Mouse (Mus musculus): Measurements from ENCODE around the gene Sspn. TPM values are rescaled to one million over a fixed set of nuclear protein-coding genes. Genes with fewer than 3 reads are reported as not detected.

Gene Sspn
- polyA plus RNA-seq, 1 experiment from 2014 or later: 4.5 TPM

GRCm38 (mm10) chr6:145906096-145906890 lies 25.1 kb upstream of the Sspn start:
- no peaks in the 10 kb centered on the region for H3K4me1 ChIP-seq
- 74% methylated on average over 7 of the region's 7 CpGs for WGBS
- H3K9ac ChIP-seq: no peak overlapping the region
- no peak for ATAC-seq (replicated peaks)
- H3K4me3 ChIP-seq: no peak overlapping the region
- H3K4me2 ChIP-seq: no peak overlapping the region
- no peak overlapping the region for H3K27ac ChIP-seq
- H3K9me3 ChIP-seq: no peaks in the 10 kb centered on the region
- no peaks in the 10 kb centered on the region for H3K36me3 ChIP-seq (replicated peaks)
- no peaks in the 10 kb centered on the region for H3K27me3 ChIP-seq (replicated peaks)

- no peak for ATAC-seq (replicated peaks)
- Histone ChIP-seq H3K9ac (no peak overlapping the region), H3K4me2 (no peak overlapping the region), H3K4me1 (no peaks in the 10 kb centered on the region), H3K27me3 (replicated peaks) (no peaks in the 10 kb centered on the region), H3K9me3 (no peaks in the 10 kb centered on the region), H3K4me3 (no peak overlapping the region), H3K27ac (no peak overlapping the region), H3K36me3 (replicated peaks) (no peaks in the 10 kb centered on the region)
- 76% methylated on average over 4 of the region's 4 CpGs for WGBS
Measured at GRCm38 (mm10) chr6:145909943-145910342, 21.5 kb upstream of the Sspn start.

GRCm38 (mm10) chr6:145910469-145911426 lies 20.7 kb upstream of the Sspn start:
- ATAC-seq (replicated peaks): no peak
- Histone ChIP-seq H3K36me3 (replicated peaks) (no peaks in the 10 kb centered on the region), H3K27ac (no peak overlapping the region), H3K4me3 (no peak overlapping the region), H3K4me2 (no peak overlapping the region), H3K9ac (no peak overlapping the region), H3K9me3 (no peaks in the 10 kb centered on the region), H3K27me3 (replicated peaks) (no peaks in the 10 kb centered on the region), H3K4me1 (no peaks in the 10 kb centered on the region)
- WGBS: 59% methylated on average over 3 of the region's 3 CpGs

GRCm38 (mm10) chr6:145912232-145912631 lies 19.2 kb upstream of the Sspn start:
- Histone ChIP-seq H3K9ac (no peak overlapping the region), H3K27me3 (replicated peaks) (no peaks in the 10 kb centered on the region), H3K9me3 (no peaks in the 10 kb centered on the region), H3K36me3 (replicated peaks) (no peaks in the 10 kb centered on the region), H3K4me1 (no peaks in the 10 kb centered on the region), H3K27ac (no peak overlapping the region), H3K4me3 (no peak overlapping the region), H3K4me2 (no peak overlapping the region)
- ATAC-seq (replicated peaks): no peak

- H3K4me1 ChIP-seq: no peaks in the 10 kb centered on the region
- no peak overlapping the region for H3K9ac ChIP-seq
- no peak overlapping the region for H3K4me2 ChIP-seq
- no peak overlapping the region for H3K4me3 ChIP-seq
- H3K9me3 ChIP-seq: no peaks in the 10 kb centered on the region
- H3K27ac ChIP-seq: no peak overlapping the region
- WGBS: 98% methylated on average over 2 of the region's 2 CpGs
- H3K36me3 ChIP-seq (replicated peaks): no peaks in the 10 kb centered on the region
- no peaks in the 10 kb centered on the region for H3K27me3 ChIP-seq (replicated peaks)
- ATAC-seq (replicated peaks): no peak
Measured at GRCm38 (mm10) chr6:145915435-145915834, 16.0 kb upstream of the Sspn start.

GRCm38 (mm10) chr6:145916401-145916800 lies 15.0 kb upstream of the Sspn start:
- no peak overlapping the region for H3K4me3 ChIP-seq
- no peak overlapping the region for H3K27ac ChIP-seq
- 58% methylated on average over 6 of the region's 6 CpGs for WGBS
- H3K4me2 ChIP-seq: no peak overlapping the region
- no peaks in the 10 kb centered on the region for H3K27me3 ChIP-seq (replicated peaks)
- no peaks in the 10 kb centered on the region for H3K4me1 ChIP-seq
- ATAC-seq (replicated peaks): no peak
- H3K36me3 ChIP-seq (replicated peaks): no peaks in the 10 kb centered on the region
- H3K9ac ChIP-seq: no peak overlapping the region
- H3K9me3 ChIP-seq: no peaks in the 10 kb centered on the region

GRCm38 (mm10) chr6:145918236-145918635 lies 13.2 kb upstream of the Sspn start:
- H3K27me3 ChIP-seq (replicated peaks): no peaks in the 10 kb centered on the region
- no peak for ATAC-seq (replicated peaks)
- H3K9ac ChIP-seq: no peak overlapping the region
- H3K4me3 ChIP-seq: no peak overlapping the region
- no peaks in the 10 kb centered on the region for H3K9me3 ChIP-seq
- no peaks in the 10 kb centered on the region for H3K36me3 ChIP-seq (replicated peaks)
- 85% methylated on average over 5 of the region's 5 CpGs for WGBS
- H3K4me1 ChIP-seq: no peaks in the 10 kb centered on the region
- H3K27ac ChIP-seq: no peak overlapping the region
- H3K4me2 ChIP-seq: no peak overlapping the region

GRCm38 (mm10) chr6:145923594-145923993 lies 7.8 kb upstream of the Sspn start:
- H3K36me3 ChIP-seq (replicated peaks): no peaks in the 10 kb centered on the region
- no peak for ATAC-seq (replicated peaks)
- H3K4me2 ChIP-seq: no peak overlapping the region
- WGBS: 89% methylated on average over 6 of the region's 6 CpGs
- H3K9me3 ChIP-seq: no peaks in the 10 kb centered on the region
- H3K4me1 ChIP-seq: no peaks in the 10 kb centered on the region
- H3K27me3 ChIP-seq (replicated peaks): no peaks in the 10 kb centered on the region
- H3K9ac ChIP-seq: no peak overlapping the region
- no peak overlapping the region for H3K27ac ChIP-seq
- no peak overlapping the region for H3K4me3 ChIP-seq

- 3% methylated on average over 28 of the region's 28 CpGs for WGBS
- ATAC-seq (replicated peaks): peak; percentile 95
Measured at GRCm38 (mm10) chr6:145934001-145934696, 2.7 kb downstream of the Sspn start.

DNA sequence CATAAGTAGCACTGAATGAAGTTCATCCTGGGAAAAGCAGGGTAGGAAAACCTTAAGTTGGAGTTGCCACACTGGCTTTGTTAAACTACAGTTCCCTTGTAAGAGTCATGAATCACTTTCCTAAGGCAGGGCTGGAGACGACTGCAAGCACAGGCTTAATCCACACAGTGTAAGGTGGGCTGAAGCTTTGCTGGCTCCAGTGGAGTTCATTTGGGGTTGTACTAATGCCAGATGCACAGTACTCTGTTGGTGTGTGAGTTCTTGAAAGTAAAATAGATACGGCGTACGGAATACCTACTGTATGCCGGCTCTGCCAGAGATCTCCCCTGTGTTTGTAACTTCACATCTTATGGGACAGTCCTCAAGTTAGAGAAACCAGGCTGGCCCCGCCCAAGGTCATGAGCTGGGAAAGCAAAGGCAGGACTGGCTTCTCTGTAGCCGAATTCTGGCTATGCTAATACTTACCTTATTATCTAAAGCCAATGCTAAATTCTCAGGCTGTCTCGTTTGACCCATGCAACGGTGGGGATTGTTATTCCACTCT lies 3.3 kb downstream of the Sspn start:
- 73% methylated on average over 9 of the region's 9 CpGs for WGBS
- peak overlapping the region; percentile 78 for H3K4me2 ChIP-seq
- H3K9me3 ChIP-seq: no peaks in the 10 kb centered on the region
- peak; percentile 55 for ATAC-seq (replicated peaks)
- H3K4me3 ChIP-seq: peak overlapping the region; percentile 48; the same call in 1 of the 2 replicates
- peak overlapping the region; percentile 82; the same call in 1 of the 2 replicates for H3K9ac ChIP-seq
- peaks cover 13% of the 10 kb centered on the region for H3K4me1 ChIP-seq
- H3K36me3 ChIP-seq (replicated peaks): no peaks in the 10 kb centered on the region
- peak overlapping the region; percentile 93 for H3K27ac ChIP-seq
- H3K27me3 ChIP-seq (replicated peaks): no peaks in the 10 kb centered on the region

More at GRCm38 (mm10) chr6:145934001-145934696, 2.7 kb downstream of the Sspn start:
- Histone ChIP-seq H3K4me2 (peak overlapping the region; percentile 78), H3K4me3 (peak overlapping the region; percentile 48), H3K4me1 (peaks cover 13% of the 10 kb centered on the region), H3K36me3 (replicated peaks) (no peaks in the 10 kb centered on the region), H3K27me3 (replicated peaks) (no peaks in the 10 kb centered on the region), H3K27ac (peak overlapping the region; percentile 93), H3K9ac (peak overlapping the region; percentile 82), H3K9me3 (no peaks in the 10 kb centered on the region)

- H3K9me3 ChIP-seq: no peaks in the 10 kb centered on the region
- H3K9ac ChIP-seq: no peak overlapping the region
- ATAC-seq (replicated peaks): no peak
- H3K4me1 ChIP-seq: peaks cover 13% of the 10 kb centered on the region
- H3K4me3 ChIP-seq: no peak overlapping the region
- no peaks in the 10 kb centered on the region for H3K27me3 ChIP-seq (replicated peaks)
- no peak overlapping the region for H3K4me2 ChIP-seq
- no peak overlapping the region for H3K27ac ChIP-seq
- H3K36me3 ChIP-seq (replicated peaks): no peaks in the 10 kb centered on the region
- WGBS: 72% methylated on average over 2 of the region's 2 CpGs
Measured at GRCm38 (mm10) chr6:145935912-145936311, 4.5 kb downstream of the Sspn start.

DNA sequence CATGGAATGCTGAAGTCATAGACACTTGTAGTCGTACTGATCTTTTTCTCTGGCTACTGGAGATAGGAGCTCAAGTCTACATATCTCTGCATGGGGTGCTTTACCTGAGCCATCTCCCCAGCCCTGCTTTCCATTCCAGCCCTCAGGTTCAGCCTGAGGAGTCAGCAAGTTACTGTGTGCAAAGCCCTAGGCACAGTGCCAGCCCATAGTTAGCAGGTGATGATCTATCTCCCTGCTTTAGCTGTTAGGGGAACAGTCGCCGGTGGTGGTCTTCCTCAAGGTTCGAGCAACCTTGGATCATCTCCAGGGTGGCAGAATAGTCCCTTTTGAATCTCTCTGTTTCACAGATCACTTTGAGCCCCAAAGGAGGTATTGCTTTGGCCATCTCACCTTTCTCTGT lies 5.1 kb downstream of the Sspn start:
- Histone ChIP-seq H3K4me1 (peaks cover 13% of the 10 kb centered on the region), H3K27ac (no peak overlapping the region), H3K4me2 (no peak overlapping the region), H3K9me3 (no peaks in the 10 kb centered on the region), H3K4me3 (no peak overlapping the region), H3K27me3 (replicated peaks) (no peaks in the 10 kb centered on the region), H3K36me3 (replicated peaks) (no peaks in the 10 kb centered on the region), H3K9ac (no peak overlapping the region)
- WGBS: 96% methylated on average over 4 of the region's 4 CpGs
- no peak for ATAC-seq (replicated peaks)
